Mouse (Mus musculus): Measurements from ENCODE around the gene Ric8a.

GRCm38 (mm10) chr7:140874224-140874623 lies 17.5 kb downstream of the Ric8a start:
- TF ChIP-seq CTCF (IDR thresholded peaks at IDR 0.05; ENCODE audit: low read depth, low read length) = no peak
- no peak for TF ChIP-seq POLR2A (IDR thresholded peaks at IDR 0.05; ENCODE audit: borderline replicate concordance, low read depth, low read length)
